Mouse (Mus musculus): ENCODE measurements around the gene Smchd1.

DNA sequence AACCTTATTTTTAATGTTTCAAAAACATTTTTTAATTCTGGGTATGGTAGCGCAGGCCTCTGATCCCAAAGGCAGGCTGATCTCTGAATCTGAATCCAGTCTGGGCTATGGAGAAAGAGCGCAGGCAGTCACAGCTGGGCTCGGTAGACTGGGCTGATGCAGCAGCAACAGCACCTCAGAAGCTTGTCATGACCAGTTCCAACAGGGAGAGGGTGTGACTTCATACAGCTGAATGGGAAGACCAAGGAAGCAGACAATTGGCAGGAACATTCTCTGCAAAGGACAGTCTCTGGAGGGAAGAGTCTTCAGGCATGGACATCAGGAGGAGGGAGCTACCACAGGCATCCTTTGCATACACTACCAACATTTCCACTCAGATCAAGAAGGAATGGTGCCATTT, 31.0 kb downstream of the Smchd1 start:
- TF ChIP-seq POLR2A (IDR thresholded peaks at IDR 0.05; ENCODE audit: low read depth, low read length) = no peak
- no peak for TF ChIP-seq CTCF (conservative IDR thresholded peaks at IDR 0.05; ENCODE audit: insufficient read depth, insufficient read length, low read depth, low read length)

Data from kidney, adult 2 months (tissue).